Mouse (Mus musculus) frontal cortex, postnatal 10 days (tissue): ENCODE measurements around the gene Tex33.

Source experiments
- DNase-seq, 2 experiments: peaks; one replicate each; pipeline ENCODE4 v3.0.0; 2022; ENCODE audit warnings: low spot score in 2 of 2, mixed read lengths in 1 of 2

Tex33 gene

DNA sequence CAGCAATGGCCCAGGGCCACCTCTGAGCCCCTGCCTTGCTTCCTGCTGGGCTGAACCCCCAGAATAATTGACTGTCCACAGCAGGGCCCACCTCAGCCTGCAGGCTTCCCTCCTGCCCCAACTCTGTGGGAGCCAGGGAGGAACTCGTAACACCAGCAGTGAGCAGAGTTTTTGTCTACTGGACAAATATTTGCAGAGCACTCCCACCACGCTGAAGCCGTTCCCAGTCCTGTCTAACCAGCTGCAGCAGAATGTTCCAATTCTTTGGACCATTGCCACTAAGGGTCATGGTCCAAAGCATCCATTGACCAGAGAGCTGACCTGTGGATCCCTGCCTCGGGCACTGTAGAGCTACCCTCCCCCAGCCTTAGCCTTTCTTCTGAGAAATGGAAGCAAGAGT, 21.2 kb upstream of the Tex33 start:
- DNase-seq = no peak

DNA sequence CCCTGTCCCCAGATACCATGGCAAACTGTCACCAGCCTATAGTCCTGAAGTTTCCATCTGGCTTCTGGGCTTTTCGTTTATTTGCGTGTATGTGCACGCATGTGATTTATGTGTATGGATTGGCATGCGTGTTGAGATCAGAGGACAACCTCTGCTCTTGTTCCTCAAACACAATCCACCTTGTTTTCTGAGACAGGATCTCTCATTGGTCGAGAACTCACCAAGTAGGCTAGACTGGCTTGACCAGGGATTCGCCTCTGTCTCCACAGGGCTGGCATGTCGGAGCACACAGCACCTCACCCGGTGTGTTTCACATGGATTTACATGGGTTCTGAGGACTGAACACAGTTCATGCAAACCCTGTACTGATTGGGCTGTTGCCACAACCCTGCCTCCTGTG, 18.4 kb upstream of the Tex33 start:
- no peak for DNase-seq

DNA sequence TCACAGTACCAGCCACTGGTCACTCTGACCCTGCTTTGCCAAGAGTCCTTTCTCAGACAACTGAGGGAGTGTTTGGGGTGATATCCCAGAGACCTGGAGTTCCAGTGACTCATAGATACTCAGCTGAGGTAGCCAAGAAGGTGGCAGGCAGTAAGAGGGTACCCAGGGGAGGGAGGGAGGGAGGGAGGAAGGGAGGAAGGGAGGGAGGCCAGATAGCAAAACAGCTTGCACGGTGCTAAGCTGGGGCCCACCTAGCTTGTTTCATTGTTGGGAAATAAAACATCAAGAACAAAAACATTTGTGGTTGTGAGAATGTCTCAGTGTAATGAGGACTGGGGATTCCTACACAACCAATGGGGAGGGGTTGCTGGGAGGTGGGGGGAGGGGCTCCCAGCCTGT, 18.0 kb upstream of the Tex33 start:
- DNase-seq = no peak

DNA sequence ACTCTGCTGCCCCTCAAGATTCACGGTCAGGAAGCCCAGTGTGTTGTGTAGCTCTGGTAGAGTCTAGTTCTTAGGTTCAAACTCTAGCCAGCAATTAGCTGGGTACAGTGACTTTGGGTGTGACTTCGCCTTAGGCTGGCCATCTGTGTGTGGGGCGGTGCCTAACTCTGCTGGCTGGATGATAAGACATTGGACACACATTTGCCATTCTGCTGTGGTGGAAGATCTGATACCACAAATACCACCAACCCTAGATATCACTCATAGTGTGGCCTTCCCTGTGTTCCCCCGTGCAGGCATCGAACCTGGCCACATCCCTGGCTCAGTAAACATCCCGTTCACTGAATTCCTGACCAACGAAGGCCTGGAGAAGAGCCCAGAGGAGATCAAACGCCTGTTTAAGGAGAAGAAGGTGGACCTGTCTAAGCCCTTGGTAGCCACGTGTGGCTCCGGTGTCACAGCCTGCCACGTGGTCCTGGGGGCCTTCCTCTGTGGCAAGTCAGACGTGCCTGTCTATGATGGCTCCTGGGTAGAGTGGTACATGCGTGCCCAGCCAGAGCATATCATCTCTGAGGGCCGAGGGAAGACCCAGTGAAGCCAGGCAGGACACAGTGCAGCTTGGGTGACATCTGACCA, 17.5 kb upstream of the Tex33 start:
- DNase-seq = no peak

DNA sequence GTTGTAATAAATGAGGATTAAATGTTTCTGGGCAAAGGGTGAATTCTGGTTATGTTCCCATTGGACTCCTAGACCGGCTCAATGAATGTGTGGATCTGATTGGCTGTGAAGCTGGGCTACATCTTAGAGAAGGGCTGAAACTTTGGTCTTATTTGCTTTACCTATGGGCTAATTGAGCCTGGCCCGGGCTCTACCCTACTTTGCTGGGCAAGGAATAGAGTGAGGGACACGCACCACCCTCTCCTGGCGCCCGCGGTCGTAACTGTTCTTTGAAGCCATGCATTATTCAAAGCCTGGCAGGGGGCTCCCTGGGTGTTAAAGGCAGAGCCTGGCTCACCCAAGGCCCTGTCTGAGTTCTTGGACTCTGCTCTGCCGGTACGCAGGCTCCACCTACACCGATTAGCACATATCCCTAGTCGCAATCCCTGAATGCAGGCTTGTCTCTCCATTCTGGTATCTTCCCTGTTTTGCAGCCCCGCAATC, 13.9 kb upstream of the Tex33 start:
- no peak for DNase-seq

DNA sequence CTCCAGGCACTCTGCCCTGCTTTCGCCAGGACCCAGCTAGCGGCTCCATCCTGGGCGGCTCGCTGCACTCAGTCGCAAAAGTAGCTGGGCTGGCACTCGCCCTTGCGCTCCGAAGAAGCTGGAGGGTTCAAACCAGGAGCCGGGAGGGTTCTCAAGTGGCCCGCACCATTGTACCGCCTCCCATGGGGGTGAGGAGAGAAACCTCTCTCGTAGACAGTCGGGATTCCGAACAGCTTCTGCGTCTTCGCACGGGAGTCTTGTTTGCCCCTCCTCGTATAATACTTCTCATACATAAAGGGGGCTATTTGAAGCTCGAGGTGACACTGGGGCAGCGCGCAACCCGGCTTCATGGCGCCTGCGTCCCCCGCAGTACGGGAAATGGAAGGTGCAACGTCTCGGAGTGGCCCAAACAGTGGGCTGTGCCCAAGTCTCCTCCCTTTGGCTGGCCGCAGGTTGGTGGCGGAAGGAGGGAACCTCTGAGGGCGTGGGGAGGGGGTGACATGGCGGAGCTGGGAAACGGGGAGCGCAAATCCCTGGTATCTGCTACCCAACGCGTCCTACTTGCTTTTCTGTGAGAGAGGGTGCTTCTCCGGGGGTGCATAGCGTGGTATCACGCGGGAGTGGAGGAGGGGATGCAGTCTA, 10.7 kb upstream of the Tex33 start, which contains the start of gene Mpst:
Gene Mpst, plus strand, starts transcription at position 124 of the 642 bp plus-strand sequence.
- peak; percentile 78 to 86 for DNase-seq

DNA sequence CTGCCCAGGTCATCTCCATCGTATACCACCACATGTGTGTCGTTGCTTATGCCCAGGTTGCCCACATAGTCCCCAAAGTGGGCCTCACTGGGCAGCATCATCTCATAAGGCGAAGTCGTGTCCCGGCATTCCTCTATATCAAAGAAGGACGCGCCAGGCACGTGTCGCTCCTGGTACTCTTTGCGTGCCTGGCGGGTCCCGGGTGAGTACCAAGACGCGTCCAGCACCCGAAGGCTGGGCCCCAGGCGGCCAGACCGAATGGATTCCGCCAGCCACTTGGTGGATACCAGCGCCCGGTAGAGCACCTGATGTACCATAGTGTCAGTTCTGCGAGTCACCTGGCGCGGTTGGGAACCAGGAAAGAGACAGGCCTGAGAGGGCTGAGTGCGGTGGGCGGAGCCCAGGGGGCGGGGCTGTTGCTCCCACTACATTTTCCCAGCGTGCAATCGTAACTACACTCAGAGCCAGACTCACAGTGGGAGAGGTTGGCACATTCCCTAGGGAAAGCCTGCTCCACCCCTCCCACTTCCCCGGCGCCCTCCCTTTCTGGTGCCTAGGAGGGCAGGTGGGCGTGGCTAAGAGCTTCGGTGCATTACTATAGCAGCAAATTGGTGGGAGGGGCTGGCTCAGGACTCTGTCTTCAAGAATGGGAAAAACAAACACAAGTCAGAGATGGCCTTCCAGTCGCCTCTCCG, 10.0 kb upstream of the Tex33 start, which contains the start of gene Tst:
Gene Tst, minus strand, starts transcription at position 391 of the 695 bp plus-strand sequence.
- peak; percentile 87 to 92 for DNase-seq

DNA sequence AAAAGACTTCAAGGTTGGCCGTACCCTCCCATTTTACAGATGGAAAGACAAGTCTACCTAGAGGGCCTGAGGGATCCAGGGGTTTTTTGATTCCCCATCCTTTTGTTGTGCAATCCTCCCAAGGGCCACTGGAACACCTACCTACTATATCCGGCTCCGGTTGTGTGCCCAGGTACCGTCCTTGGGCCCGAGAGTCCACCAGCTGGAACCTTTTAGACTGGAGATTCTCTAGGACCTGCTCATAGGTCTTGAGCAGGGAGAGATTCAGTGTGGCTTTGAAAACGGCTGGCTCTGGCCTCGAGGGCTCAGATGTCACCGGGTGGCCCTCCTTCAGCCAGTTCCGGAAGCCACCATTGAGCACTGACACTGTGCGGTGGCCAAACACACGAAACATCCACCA, 9.4 kb upstream of the Tex33 start:
- no peak for DNase-seq

DNA sequence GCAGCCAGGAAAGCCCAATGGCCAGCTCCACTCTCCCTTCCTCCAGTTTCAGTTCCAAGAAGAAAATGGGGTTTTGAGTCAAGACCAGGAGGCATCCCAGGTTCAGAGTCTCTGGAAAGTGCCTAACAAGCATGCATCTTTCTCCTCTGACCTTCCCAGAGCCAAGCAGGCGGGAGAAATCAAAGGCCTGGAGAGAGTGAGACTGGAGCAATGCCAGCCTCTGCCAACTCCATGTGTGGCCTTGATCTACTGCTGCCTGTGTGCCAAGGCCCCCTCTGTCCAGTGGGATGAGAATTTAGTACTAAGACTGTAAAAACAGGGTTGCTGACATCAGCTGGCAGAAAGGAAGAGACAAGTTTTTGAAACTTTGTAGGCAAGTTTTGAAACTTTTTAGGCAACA, 8.2 kb upstream of the Tex33 start:
- DNase-seq = peak in 1 of 2 experiments; percentile 48

DNA sequence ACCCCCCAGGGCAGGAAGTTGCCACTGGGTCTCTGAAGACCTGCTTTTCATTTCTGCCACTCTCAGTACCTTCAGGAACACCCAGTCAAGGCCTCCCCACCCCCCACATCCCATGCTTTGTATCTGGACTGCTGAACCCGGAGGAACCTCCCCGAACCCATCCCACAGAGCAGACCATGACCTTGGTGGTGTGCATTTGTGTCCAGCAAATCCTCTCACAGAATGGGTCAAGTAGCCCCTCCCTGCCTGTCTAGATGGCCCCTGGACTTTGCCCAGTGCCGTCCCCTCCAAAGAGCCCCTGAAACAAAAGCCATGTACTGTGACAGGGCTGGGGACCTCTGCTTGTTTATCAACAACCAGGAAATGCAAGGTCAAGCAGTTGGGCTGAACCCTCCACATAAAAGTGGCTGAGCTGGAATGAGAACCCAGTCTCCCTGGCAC, 7.6 kb upstream of the Tex33 start:
- no peak for DNase-seq

DNA sequence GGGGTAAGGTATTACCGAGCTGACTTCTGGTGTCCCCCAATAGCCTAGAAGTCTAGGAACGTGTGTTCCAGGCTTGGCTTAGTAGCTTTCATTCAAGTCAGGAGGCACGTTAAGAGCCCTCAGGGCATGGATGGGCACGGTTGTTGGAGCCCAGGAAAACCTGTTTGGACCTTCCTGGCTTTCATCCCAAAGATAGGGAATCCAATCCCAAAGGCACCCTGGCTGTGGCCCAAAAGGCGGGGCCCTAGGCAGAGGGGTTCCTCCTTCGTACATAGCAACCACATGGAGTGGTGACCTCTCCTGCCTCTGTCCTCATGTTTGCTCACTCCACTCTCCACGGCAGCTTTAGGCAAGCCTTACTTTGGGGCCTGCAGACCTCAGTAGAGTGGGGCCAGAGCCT, 6.7 kb upstream of the Tex33 start:
- no peak for DNase-seq

DNA sequence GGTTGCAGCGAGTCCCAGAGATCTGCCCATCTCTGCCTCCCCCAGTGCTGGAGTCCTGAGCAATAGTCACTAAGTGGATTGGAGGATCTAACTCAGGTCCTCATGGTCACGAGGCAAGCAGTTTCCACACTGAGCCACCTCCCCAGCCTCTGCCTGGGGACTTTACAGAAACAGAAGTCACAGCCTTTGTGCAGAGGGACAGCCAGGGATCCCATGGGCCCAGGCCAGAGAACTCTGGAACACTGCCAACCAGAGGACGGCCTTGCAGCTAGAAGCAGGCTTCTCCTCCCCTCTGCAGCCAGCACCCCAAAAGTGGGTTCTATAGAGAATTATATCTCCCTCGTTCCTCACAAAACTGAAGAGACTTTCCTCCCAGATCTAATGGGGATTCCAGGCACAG, 6.2 kb upstream of the Tex33 start:
- peak in 1 of 2 experiments; percentile 49 for DNase-seq

DNA sequence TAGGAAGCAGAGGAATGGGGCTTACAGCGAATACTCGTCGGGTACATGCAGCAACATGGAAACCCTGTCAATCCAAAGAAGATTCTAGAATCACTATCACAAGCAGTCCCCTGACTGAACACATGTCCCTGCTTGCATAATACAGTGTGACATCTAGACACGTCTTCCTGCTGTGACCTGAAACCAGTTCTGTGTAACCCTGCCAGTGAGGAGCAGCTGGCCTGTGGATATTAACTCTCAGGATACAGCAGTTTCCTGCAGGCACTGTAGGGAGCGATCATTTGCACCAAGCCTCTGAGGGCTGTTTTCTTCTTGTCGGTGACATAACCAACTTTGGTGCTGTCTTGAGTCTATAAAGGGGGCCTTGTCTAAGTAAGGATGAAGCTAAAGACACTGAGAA, 5.6 kb upstream of the Tex33 start:
- no peak for DNase-seq

DNA sequence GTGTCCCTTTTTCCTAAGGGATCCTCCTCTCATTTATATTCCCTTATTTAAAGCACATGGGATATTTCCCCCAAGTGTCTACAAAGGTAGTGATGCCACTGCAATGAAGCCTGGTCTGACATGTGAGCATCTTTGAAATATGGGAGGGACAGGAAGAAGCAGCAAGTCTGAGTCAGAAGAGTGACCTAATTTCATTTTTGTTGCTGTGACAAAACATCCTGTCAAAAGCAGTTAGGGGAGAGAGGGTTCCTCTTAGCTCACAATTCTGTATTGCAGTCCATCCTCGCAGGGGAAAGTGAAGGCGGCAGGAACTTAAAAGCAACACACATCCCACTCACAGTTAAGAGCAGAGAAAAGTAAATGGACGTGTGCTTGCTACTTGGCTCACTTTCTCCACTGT, 4.9 kb downstream of the Tex33 start:
- DNase-seq = no peak

DNA sequence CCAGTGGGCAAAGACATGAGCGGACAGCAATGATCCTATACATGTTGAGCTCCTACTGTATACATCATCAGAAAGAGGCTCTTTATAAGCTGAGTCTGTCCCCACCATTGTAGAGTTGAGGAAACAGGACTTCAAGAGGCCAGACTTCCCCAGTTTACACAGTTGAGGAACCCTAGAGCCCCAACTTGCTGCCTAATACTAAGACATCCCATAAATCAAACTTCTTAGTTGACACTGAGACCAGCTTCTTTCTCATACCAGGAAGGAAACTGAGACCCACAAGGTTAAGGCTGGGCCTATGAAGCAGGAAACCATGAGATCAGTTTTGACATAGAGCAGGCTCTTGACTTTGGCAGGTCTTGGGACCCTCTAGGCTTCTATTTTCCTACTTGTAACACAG, 10.1 kb downstream of the Tex33 start:
- DNase-seq = no peak

DNA sequence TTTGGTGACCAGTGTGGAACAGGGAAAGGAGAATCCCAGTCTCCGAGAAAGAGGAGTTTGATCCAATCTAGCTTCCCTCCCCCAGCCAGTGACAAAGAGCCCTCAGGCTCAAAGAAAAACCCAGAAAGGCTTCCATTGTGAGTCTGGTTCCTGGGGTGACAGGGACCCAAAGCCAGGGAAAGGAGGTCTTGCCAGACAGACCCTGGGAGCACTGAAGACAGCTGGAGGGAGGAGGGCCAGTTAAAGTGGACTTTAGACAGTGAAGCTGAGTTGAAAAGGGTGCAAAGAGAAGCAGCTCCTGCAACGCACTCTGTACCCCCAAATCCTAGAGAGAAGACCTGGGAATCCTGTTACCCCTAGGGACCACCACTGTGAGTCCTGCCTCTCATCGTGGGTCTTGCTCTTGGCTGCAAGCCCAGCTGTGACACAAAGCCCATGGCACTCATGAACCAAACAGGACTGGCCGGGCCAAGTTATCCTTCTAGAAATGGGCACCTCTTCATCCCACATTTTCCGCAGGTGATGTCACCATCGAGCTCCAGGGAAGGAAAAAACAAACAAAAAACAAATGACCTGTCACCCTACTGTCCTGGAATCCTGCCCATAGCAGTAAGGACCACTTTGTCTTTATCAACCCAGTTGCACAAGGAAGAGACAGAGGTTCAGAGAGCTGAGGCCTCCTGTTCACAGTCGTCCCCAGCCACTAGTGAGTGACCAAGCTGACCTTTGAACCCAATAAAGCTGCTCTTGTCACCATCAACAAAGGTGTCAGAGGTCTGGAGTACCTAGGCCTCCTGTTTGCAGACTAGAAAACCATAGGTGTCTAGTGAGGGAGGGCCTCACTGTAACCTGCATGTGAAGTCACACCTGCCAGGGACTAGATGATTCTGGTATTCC, 11.2 kb downstream of the Tex33 start:
- peak in 1 of 2 experiments; percentile 41 for DNase-seq

DNA sequence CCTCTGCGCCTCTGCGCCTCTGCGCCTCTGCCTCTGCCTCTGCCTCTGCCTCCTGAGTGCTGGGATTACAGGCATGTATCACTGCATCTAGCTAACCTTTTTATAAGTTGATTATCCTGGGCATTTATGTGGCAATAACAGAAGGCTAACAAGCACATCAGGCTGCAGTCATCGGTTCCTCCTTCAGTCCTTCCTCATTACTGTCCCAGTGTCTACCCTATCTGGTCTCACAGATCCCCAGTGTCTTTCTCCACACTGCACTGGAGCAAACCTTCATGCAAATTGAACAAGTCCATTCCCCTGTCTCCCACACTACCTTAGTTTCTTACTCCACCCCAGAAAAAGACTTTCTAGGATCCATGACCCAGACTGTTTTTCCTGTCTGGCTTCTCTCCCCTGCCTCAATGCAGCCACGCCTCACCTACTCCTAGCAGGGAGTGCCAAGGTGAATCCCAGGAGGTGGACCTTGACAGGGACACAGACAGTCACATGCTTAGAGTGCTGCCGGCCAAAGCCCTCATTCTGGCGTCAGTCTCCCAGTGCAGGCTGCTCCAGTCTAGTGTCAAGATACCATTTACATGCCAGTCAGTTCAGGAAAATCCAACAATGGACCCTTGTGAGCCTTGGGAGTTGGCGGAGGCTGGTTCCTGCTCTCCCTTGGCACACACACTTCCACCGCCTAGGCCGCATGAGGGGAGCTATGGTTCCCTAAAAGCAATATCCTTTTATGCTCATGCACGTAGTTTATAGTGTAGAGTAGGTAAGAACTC, 12.1 kb downstream of the Tex33 start:
- DNase-seq = peak; percentile 43 to 64

DNA sequence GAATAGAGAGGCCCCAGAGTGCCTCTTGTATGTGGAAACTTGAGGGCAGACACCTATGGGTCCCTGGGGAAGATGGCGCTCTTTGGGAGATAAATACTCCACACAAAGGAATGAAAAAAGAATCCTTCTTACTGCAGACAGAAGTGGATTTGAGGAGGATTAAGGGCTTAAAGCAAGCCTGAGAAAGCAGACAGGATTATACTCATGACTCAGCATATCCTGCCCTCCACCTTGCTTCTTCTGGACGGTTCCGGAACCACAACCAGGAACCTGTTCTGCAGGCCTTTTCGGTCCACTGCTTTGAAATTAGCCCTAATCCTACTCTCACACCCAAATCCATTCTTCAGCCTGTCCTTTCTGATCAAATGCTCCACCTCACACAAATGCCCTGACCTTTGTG, 13.6 kb downstream of the Tex33 start:
- no peak for DNase-seq

DNA sequence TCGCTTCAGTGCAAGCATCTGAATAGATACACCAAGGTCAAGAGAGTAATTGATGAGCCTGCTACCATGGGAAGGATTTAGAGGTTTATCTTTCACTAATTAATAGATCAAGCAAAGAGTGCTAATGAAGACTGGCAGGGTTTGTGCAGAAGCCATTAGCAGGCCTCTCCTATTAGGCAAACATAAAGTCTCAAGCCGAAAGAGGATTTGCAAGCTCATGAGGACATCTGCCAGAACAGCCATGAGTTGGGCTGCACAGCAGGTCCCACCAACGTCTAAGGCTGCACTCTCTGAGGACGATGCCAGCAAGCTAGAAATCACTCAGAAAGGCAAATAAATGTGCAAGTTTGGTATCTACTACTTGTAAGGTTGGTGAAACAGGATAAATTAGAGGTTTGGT, 15.0 kb downstream of the Tex33 start:
- DNase-seq = no peak

DNA sequence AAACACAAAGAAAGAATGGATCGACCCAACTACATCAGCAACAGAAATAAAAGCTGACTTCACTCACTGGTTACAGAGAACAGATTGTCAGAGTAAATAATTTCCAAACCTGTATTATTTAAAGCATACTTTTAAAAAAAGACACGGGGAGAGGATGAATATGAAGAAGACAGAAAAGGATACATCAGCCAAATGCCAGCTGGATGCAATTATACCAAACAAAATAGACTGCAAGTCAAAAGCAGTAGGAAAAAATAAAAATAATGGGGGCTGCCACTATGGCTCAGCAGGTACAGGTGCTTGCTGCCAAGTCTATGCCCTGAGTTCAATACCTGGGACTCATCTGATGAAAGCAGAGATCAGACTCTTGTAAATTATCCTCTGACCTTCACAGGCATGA, 15.5 kb downstream of the Tex33 start:
- no peak for DNase-seq

DNA sequence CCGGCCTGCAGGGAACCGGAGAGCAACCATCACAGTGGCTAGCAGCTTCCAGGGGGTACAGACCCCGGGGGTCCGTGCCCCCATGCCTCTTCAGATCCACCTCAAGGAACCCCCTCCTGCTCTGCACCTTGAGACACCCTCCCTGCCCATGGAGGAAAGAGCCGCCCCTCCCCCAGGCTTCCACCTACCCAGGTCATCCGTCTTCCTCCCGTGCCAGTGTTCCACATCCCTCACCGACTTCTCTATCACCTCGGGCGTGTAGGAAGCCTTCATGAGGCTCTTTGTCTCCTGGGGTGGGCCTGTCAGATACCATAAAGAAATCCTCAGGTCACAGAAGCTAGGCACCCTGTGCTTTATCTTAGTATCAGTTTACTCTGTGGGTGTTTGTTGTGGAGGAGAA, 17.2 kb downstream of the Tex33 start:
- no peak for DNase-seq
